Mouse (Mus musculus): ENCODE data around the gene Mtmr12.

- TF ChIP-seq POLR2A (IDR thresholded peaks at IDR 0.05; ENCODE audit: control insufficient read depth, extremely low read depth, insufficient read depth, low read length, poor library complexity) (no peak), CTCF (IDR thresholded peaks at IDR 0.05; ENCODE audit: borderline replicate concordance, control insufficient read depth, extremely low read depth, insufficient read depth, low read length, poor library complexity) (no peak)
Observed at GRCm38 (mm10) chr15:12317290-12317689, 112.5 kb downstream of the Mtmr12 start.
